Comparison of ENCODE assay signal across 8 mouse cellular contexts in genomic region chr15:79357974-79358690, GRCm38 (mm10). TPM values are rescaled to one million over a fixed set of nuclear protein-coding genes. Genes with fewer than 3 reads are reported as not detected.
DNase-seq lines count a peak whose midpoint lies in the region; ATAC-seq and TF ChIP-seq lines count a peak whose summit lies in the region.

No protein-coding gene starts in this region.

- no peaks in the 10 kb centered on the region for H3K27me3 ChIP-seq in embryonic facial prominence, embryonic 15.5 days
- H3K27me3 ChIP-seq in intestine, postnatal 0 days (replicated peaks; ENCODE audit: control insufficient read depth, insufficient read depth, low read length): no peaks in the 10 kb centered on the region
- peaks cover 31% of the 10 kb centered on the region for H3K27me3 ChIP-seq in midbrain, embryonic 12.5 days

- H3K9ac ChIP-seq in embryonic facial prominence, embryonic 15.5 days: no peak overlapping the region
- no peak overlapping the region for H3K9ac ChIP-seq in intestine, postnatal 0 days (ENCODE audit: low read depth, low read length)
- no peak overlapping the region for H3K9ac ChIP-seq in midbrain, embryonic 12.5 days (replicated peaks)

- H3K27ac ChIP-seq in brown adipose tissue, adult 24 weeks (replicated peaks; ENCODE audit: low read depth, low read length): peak overlapping the region; percentile 56
- H3K27ac ChIP-seq in embryonic facial prominence, embryonic 15.5 days (replicated peaks): peak overlapping the region; percentile 72
- peak overlapping the region; percentile 41 for H3K27ac ChIP-seq in intestine, postnatal 0 days (ENCODE audit: low read depth, low read length)
- no peak overlapping the region for H3K27ac ChIP-seq in midbrain, embryonic 12.5 days (replicated peaks)

- peaks cover 20% of the 10 kb centered on the region for H3K36me3 ChIP-seq in embryonic facial prominence, embryonic 15.5 days
- peaks cover 24% of the 10 kb centered on the region for H3K36me3 ChIP-seq in intestine, postnatal 0 days (ENCODE audit: control insufficient read depth, insufficient read depth)
- H3K36me3 ChIP-seq in midbrain, embryonic 12.5 days: peaks cover 23% of the 10 kb centered on the region

- H3K4me2 ChIP-seq in embryonic facial prominence, embryonic 15.5 days (replicated peaks): peak overlapping the region; percentile 100
- peak overlapping the region; percentile 86 for H3K4me2 ChIP-seq in intestine, postnatal 0 days (replicated peaks; ENCODE audit: low read depth)
- peak overlapping the region; percentile 89 for H3K4me2 ChIP-seq in midbrain, embryonic 12.5 days (replicated peaks)

- peaks cover 20% of the 10 kb centered on the region for H3K4me1 ChIP-seq in brown adipose tissue, adult 24 weeks (ENCODE audit: control insufficient read depth, insufficient read depth, insufficient read length, low read length)
- H3K4me1 ChIP-seq in embryonic facial prominence, embryonic 15.5 days: peaks cover 51% of the 10 kb centered on the region
- peaks cover 12% of the 10 kb centered on the region for H3K4me1 ChIP-seq in intestine, postnatal 0 days (replicated peaks; ENCODE audit: control insufficient read depth, insufficient read depth, low read length)
- peaks cover 20% of the 10 kb centered on the region for H3K4me1 ChIP-seq in midbrain, embryonic 12.5 days

- ATAC-seq in embryonic facial prominence, embryonic 15.5 days (ENCODE audit: insufficient number of reproducible peaks, low FRiP score, low TSS enrichment, low read depth): no peak
- ATAC-seq in intestine, postnatal 0 days: peak; percentile 2; the same call in 1 of the 2 replicates
- ATAC-seq in midbrain, embryonic 12.5 days (ENCODE audit: low FRiP score, low read depth): 0 out of 2 replicates have a peak, but pooled peaks have one; percentile 5

- H3K4me3 ChIP-seq in brown adipose tissue, adult 24 weeks (ENCODE audit: insufficient read depth, low read depth, low read length): no peak overlapping the region
- H3K4me3 ChIP-seq in embryonic facial prominence, embryonic 15.5 days (replicated peaks): peak overlapping the region; percentile 50
- H3K4me3 ChIP-seq in intestine, postnatal 0 days (ENCODE audit: low read depth, low read length): peak overlapping the region; percentile 38
- peak overlapping the region; percentile 49 for H3K4me3 ChIP-seq in midbrain, embryonic 12.5 days

- no peak for TF ChIP-seq CTCF in intestine, postnatal 0 days (IDR thresholded peaks at IDR 0.05; ENCODE audit: low read depth)

- DNase-seq in testis, postnatal 10 days (ENCODE audit: low spot score): no peak
- no peak for DNase-seq in B cell, adult 2 months
- DNase-seq in gastrocnemius, adult 18-20 months (ENCODE audit: low spot score): no peak
- no peak for DNase-seq in urinary bladder, postnatal 36 days (ENCODE audit: low spot score in 2 of 2)

- 31% methylated on average over 12 of the region's 12 CpGs for WGBS in embryonic facial prominence, embryonic 15.5 days
- 44% methylated on average over 12 of the region's 12 CpGs for WGBS in intestine, postnatal 0 days
- 37% methylated on average over 12 of the region's 12 CpGs for WGBS in midbrain, embryonic 12.5 days

- H3K9me3 ChIP-seq in embryonic facial prominence, embryonic 15.5 days (replicated peaks): no peaks in the 10 kb centered on the region
- no peaks in the 10 kb centered on the region for H3K9me3 ChIP-seq in intestine, postnatal 0 days (ENCODE audit: control insufficient read depth)
- H3K9me3 ChIP-seq in midbrain, embryonic 12.5 days: no peaks in the 10 kb centered on the region

RNA-seq across cellular contexts. Expression of gene Maff, which starts 11.7 kb away (rescaled TPM):
- 9.8 and 11.4 TPM in 2 replicates for polyA plus RNA-seq in brown adipose tissue, adult 24 weeks (2012; ENCODE audit: insufficient read depth, insufficient read length, missing spikeins)
- 3.5 and 3.7 TPM in 2 replicates for polyA plus RNA-seq in embryonic facial prominence, embryonic 15.5 days (2015; fragmentation: Nextera tagmentation; extraction: Ambion mirVana)
- 6.6 and 8.8 TPM in 2 replicates for polyA plus RNA-seq in intestine, postnatal 0 days (2015; fragmentation: Nextera tagmentation; extraction: Ambion mirVana)
- polyA plus RNA-seq in midbrain, embryonic 12.5 days (2016; fragmentation: Nextera tagmentation; extraction: Ambion mirVana): 0.97 and 1.2 TPM in 2 replicates
- total RNA-seq in gastrocnemius, adult 18-20 months (2021): 10 to 100 TPM in 1 of 2 experiments, 1 to 10 TPM in 1; 6.6 to 10.1 TPM

RNA-seq across cellular contexts. Expression of gene Pla2g6, which starts 29.9 kb away (rescaled TPM):
- polyA plus RNA-seq in brown adipose tissue, adult 24 weeks (2012; ENCODE audit: insufficient read depth, insufficient read length, missing spikeins): 11.6 and 13.4 TPM in 2 replicates
- polyA plus RNA-seq in embryonic facial prominence, embryonic 15.5 days (2015; fragmentation: Nextera tagmentation; extraction: Ambion mirVana): 16.2 and 17.0 TPM in 2 replicates
- polyA plus RNA-seq in intestine, postnatal 0 days (2015; fragmentation: Nextera tagmentation; extraction: Ambion mirVana): 17.4 and 22.1 TPM in 2 replicates
- polyA plus RNA-seq in midbrain, embryonic 12.5 days (2016; fragmentation: Nextera tagmentation; extraction: Ambion mirVana): 35.4 and 37.1 TPM in 2 replicates
- total RNA-seq in gastrocnemius, adult 18-20 months (2021): 10 to 100 TPM; 15.8 to 20.4 TPM

RNA-seq across cellular contexts. Expression of gene Tmem184b, which starts 45.2 kb away (rescaled TPM):
- 60.3 and 71.0 TPM in 2 replicates for polyA plus RNA-seq in brown adipose tissue, adult 24 weeks (2012; ENCODE audit: insufficient read depth, insufficient read length, missing spikeins)
- 87.4 and 92.8 TPM in 2 replicates for polyA plus RNA-seq in embryonic facial prominence, embryonic 15.5 days (2015; fragmentation: Nextera tagmentation; extraction: Ambion mirVana)
- polyA plus RNA-seq in intestine, postnatal 0 days (2015; fragmentation: Nextera tagmentation; extraction: Ambion mirVana): 32.7 and 34.1 TPM in 2 replicates
- 47.1 and 47.9 TPM in 2 replicates for polyA plus RNA-seq in midbrain, embryonic 12.5 days (2016; fragmentation: Nextera tagmentation; extraction: Ambion mirVana)
- total RNA-seq in gastrocnemius, adult 18-20 months (2021): 10 to 100 TPM; 23.6 to 31.2 TPM
